Mouse (Mus musculus) heart, postnatal 0 days (tissue): ENCODE results near the gene D630003M21Rik.
A peak's percentile ranks its signal among the peaks of the same experiment; 100 is the strongest.

ENCODE experiments used
- CTCF ChIP-seq: IDR thresholded peaks from 2 replicates; pipeline ENCODE4 v1.5.1; 2016; ENCODE audit warnings: antibody characterized with exemption, control low read depth, low read depth
- EP300 ChIP-seq: IDR thresholded peaks from 2 replicates; pipeline ENCODE4 v1.6.1; 2016; ENCODE audit warnings: antibody characterized with exemption, low read depth

- peak; percentile 63 for TF ChIP-seq CTCF
- TF ChIP-seq EP300: no peak
Measured at GRCm38 (mm10) chr2:158180797-158181196, 48.2 kb downstream of the D630003M21Rik start.
